Mouse (Mus musculus) forebrain, embryonic 10.5 days (tissue): ENCODE data around the gene Nav1. TPM values are rescaled to one million over a fixed set of nuclear protein-coding genes. Genes with fewer than 3 reads are reported as not detected.

Source experiments
- DNase-seq: peaks from one replicate; pipeline ENCODE4 v3.0.0-alpha.2; 2017; ENCODE audit warnings: low spot score; ENCODE audit errors: extremely low spot score
- H3K27ac ChIP-seq: fragments of 300-500 bp; sonication (generic); 2 replicates; pipeline ENCODE4 v1.5.1; 2016; ENCODE audit warnings: mild to moderate bottlenecking
- H3K27me3 ChIP-seq: fragments of 300-500 bp; sonication (generic); 2 replicates; pipeline ENCODE4 v1.6.1; 2016; ENCODE audit warnings: mild to moderate bottlenecking; ENCODE audit not compliant: poor library complexity, severe bottlenecking
- H3K36me3 ChIP-seq: fragments of 300-500 bp; sonication (generic); replicated peaks from 2 replicates; pipeline ENCODE4 v1.6.1; 2016; ENCODE audit warnings: mild to moderate bottlenecking, moderate library complexity
- H3K4me1 ChIP-seq: fragments of 300-500 bp; sonication (generic); 2 replicates; pipeline ENCODE4 v1.6.1; 2016
- H3K4me3 ChIP-seq: fragments of 300-500 bp; sonication (generic); 2 replicates; pipeline ENCODE4 v1.5.1; 2016; ENCODE audit warnings: mild to moderate bottlenecking, moderate library complexity
- H3K9me3 ChIP-seq: fragments of 300-500 bp; sonication (generic); 2 replicates; pipeline ENCODE4 v1.6.1; 2016; ENCODE audit warnings: mild to moderate bottlenecking, moderate library complexity
- WGBS: fragments of 180-500 bp; shearing (Covaris S2); methylation state at CpG from one replicate; pipeline ENCODE4 v1.1.7; 2016; 5-methylcytosine and 5-hydroxymethylcytosine counted together
- polyA plus RNA-seq: library from polyadenylated mRNA; unstranded; fragments of >200 nt; fragmentation: Nextera tagmentation; extraction: Ambion mirVana; gene quantifications from 2 replicates; pipeline ENCODE4 v1.2.1, GENCODE M21; 2016

Nav1 gene
- polyA plus RNA-seq, 1 experiment from 2014 or later, result 25.3 TPM

GRCm38 (mm10) chr1:135632199-135632598 is 25.1 kb upstream of the Nav1 start:
- no peaks in the 10 kb centered on the region for H3K36me3 ChIP-seq
- H3K4me1 ChIP-seq, result peaks cover 31% of the 10 kb centered on the region
- no peak overlapping the region for H3K27ac ChIP-seq
- H3K9me3 ChIP-seq, result no peaks in the 10 kb centered on the region
- no peak overlapping the region for H3K4me3 ChIP-seq
- H3K27me3 ChIP-seq, result no peaks in the 10 kb centered on the region
- DNase-seq, result no peak
- 81% methylated on average over 1 of the region's 1 CpGs for WGBS

- Histone ChIP-seq H3K27ac (no peak overlapping the region), H3K9me3 (no peaks in the 10 kb centered on the region), H3K36me3 (no peaks in the 10 kb centered on the region), H3K4me3 (no peak overlapping the region), H3K4me1 (peaks cover 24% of the 10 kb centered on the region), H3K27me3 (no peaks in the 10 kb centered on the region)
- DNase-seq, result no peak
- 78% methylated on average over 8 of the region's 8 CpGs for WGBS
These were observed 24.4 kb upstream of the Nav1 start for GRCm38 (mm10) chr1:135631515-135631914.

- 90% methylated on average over 5 of the region's 5 CpGs for WGBS
- Histone ChIP-seq H3K4me1 (peaks cover 7% of the 10 kb centered on the region), H3K27me3 (no peaks in the 10 kb centered on the region), H3K9me3 (no peaks in the 10 kb centered on the region), H3K36me3 (no peaks in the 10 kb centered on the region), H3K27ac (no peak overlapping the region), H3K4me3 (no peak overlapping the region)
- DNase-seq, result no peak
These were observed 22.8 kb upstream of the Nav1 start for GRCm38 (mm10) chr1:135629846-135630245.

- no peak for DNase-seq
- WGBS, result 82% methylated on average over 6 of the region's 6 CpGs
- no peak overlapping the region for H3K27ac ChIP-seq
- H3K4me3 ChIP-seq, result no peak overlapping the region
- no peaks in the 10 kb centered on the region for H3K36me3 ChIP-seq
- peaks cover 8% of the 10 kb centered on the region for H3K4me1 ChIP-seq
- H3K9me3 ChIP-seq, result no peaks in the 10 kb centered on the region
- no peaks in the 10 kb centered on the region for H3K27me3 ChIP-seq
These were observed 19.1 kb upstream of the Nav1 start for GRCm38 (mm10) chr1:135626218-135626617.

GRCm38 (mm10) chr1:135625741-135626140 is 18.6 kb upstream of the Nav1 start:
- Histone ChIP-seq H3K4me3 (no peak overlapping the region), H3K9me3 (no peaks in the 10 kb centered on the region), H3K27ac (no peak overlapping the region), H3K27me3 (no peaks in the 10 kb centered on the region), H3K4me1 (peaks cover 8% of the 10 kb centered on the region), H3K36me3 (no peaks in the 10 kb centered on the region)
- DNase-seq, result no peak
- 71% methylated on average over 3 of the region's 3 CpGs for WGBS

GRCm38 (mm10) chr1:135624646-135625045 is 17.6 kb upstream of the Nav1 start:
- Histone ChIP-seq H3K9me3 (no peaks in the 10 kb centered on the region), H3K27me3 (no peaks in the 10 kb centered on the region), H3K36me3 (no peaks in the 10 kb centered on the region), H3K27ac (no peak overlapping the region), H3K4me1 (peaks cover 15% of the 10 kb centered on the region), H3K4me3 (no peak overlapping the region)
- 77% methylated on average over 5 of the region's 5 CpGs for WGBS
- DNase-seq, result no peak

GRCm38 (mm10) chr1:135623136-135623535 is 16.0 kb upstream of the Nav1 start:
- Histone ChIP-seq H3K27me3 (peaks cover 4% of the 10 kb centered on the region; the same call in 1 of the 2 replicates), H3K4me3 (no peak overlapping the region), H3K36me3 (no peaks in the 10 kb centered on the region), H3K9me3 (no peaks in the 10 kb centered on the region), H3K4me1 (peaks cover 22% of the 10 kb centered on the region), H3K27ac (no peak overlapping the region)
- no peak for DNase-seq
- WGBS, result 92% methylated on average over 5 of the region's 5 CpGs

GRCm38 (mm10) chr1:135621307-135621706 is 14.2 kb upstream of the Nav1 start:
- H3K27me3 ChIP-seq, result peaks cover 4% of the 10 kb centered on the region; the same call in 1 of the 2 replicates
- H3K36me3 ChIP-seq, result no peaks in the 10 kb centered on the region
- no peak overlapping the region for H3K27ac ChIP-seq
- H3K9me3 ChIP-seq, result no peaks in the 10 kb centered on the region
- no peak overlapping the region for H3K4me3 ChIP-seq
- H3K4me1 ChIP-seq, result peaks cover 25% of the 10 kb centered on the region
- WGBS, result 46% methylated on average over 3 of the region's 3 CpGs
- DNase-seq, result no peak

- no peak for DNase-seq
- no peak overlapping the region for H3K27ac ChIP-seq
- H3K27me3 ChIP-seq, result peaks cover 4% of the 10 kb centered on the region; the same call in 1 of the 2 replicates
- 14% methylated on average over 7 of the region's 7 CpGs for WGBS
- peaks cover 35% of the 10 kb centered on the region for H3K4me1 ChIP-seq
- H3K4me3 ChIP-seq, result no peak overlapping the region
- H3K36me3 ChIP-seq, result no peaks in the 10 kb centered on the region
- no peaks in the 10 kb centered on the region for H3K9me3 ChIP-seq
These were observed 12.9 kb upstream of the Nav1 start for GRCm38 (mm10) chr1:135619932-135620391.

GRCm38 (mm10) chr1:135619130-135619529 is 12.0 kb upstream of the Nav1 start:
- H3K27ac ChIP-seq, result no peak overlapping the region

GRCm38 (mm10) chr1:135617344-135617743 is 10.2 kb upstream of the Nav1 start:
- H3K27ac ChIP-seq, result no peak overlapping the region
- WGBS, result 81% methylated on average over 3 of the region's 3 CpGs
- no peak for DNase-seq
- H3K4me3 ChIP-seq, result no peak overlapping the region
- no peaks in the 10 kb centered on the region for H3K9me3 ChIP-seq
- H3K36me3 ChIP-seq, result no peaks in the 10 kb centered on the region
- H3K4me1 ChIP-seq, result peaks cover 35% of the 10 kb centered on the region
- H3K27me3 ChIP-seq, result peaks cover 4% of the 10 kb centered on the region; the same call in 1 of the 2 replicates

More at GRCm38 (mm10) chr1:135619130-135619529, 12.0 kb upstream of the Nav1 start:
- no peak overlapping the region for H3K4me3 ChIP-seq
- H3K27me3 ChIP-seq, result peaks cover 4% of the 10 kb centered on the region; the same call in 1 of the 2 replicates
- no peak for DNase-seq
- 36% methylated on average over 7 of the region's 7 CpGs for WGBS
- H3K4me1 ChIP-seq, result peaks cover 35% of the 10 kb centered on the region
- no peaks in the 10 kb centered on the region for H3K36me3 ChIP-seq
- no peaks in the 10 kb centered on the region for H3K9me3 ChIP-seq

GRCm38 (mm10) chr1:135615715-135616641 is 8.9 kb upstream of the Nav1 start:
- H3K36me3 ChIP-seq, result no peaks in the 10 kb centered on the region
- H3K27ac ChIP-seq, result no peak overlapping the region
- 19% methylated on average over 20 of the region's 20 CpGs for WGBS
- DNase-seq, result peak; percentile 65
- peaks cover 4% of the 10 kb centered on the region; the same call in 1 of the 2 replicates for H3K27me3 ChIP-seq
- no peak overlapping the region for H3K4me3 ChIP-seq
- H3K9me3 ChIP-seq, result no peaks in the 10 kb centered on the region
- H3K4me1 ChIP-seq, result peaks cover 26% of the 10 kb centered on the region

- no peak overlapping the region for H3K27ac ChIP-seq
- WGBS, result 87% methylated on average over 4 of the region's 4 CpGs
- DNase-seq, result no peak
- H3K9me3 ChIP-seq, result no peaks in the 10 kb centered on the region
- H3K36me3 ChIP-seq, result no peaks in the 10 kb centered on the region
- H3K4me3 ChIP-seq, result no peak overlapping the region
- peaks cover 8% of the 10 kb centered on the region for H3K4me1 ChIP-seq
- H3K27me3 ChIP-seq, result no peaks in the 10 kb centered on the region
These were observed 2.5 kb upstream of the Nav1 start for GRCm38 (mm10) chr1:135609621-135610020.
